Mouse (Mus musculus) spleen, adult 2 months (tissue): ENCODE results near the gene Mars. TPM values are rescaled to one million over a fixed set of nuclear protein-coding genes. Genes with fewer than 3 reads are reported as not detected.

Experiments used
- DNase-seq, 2 experiments: peaks; one replicate each; pipeline versions ENCODE4 v3.0.0 to v3.0.0-alpha.2; 2012 to 2021; ENCODE audit warnings: low spot score in 2 of 2, low read depth in 1 of 2
- H3K27ac ChIP-seq: fragments of 200-500 bp; 2 replicates; pipeline ENCODE4 v1.5.1; 2012; ENCODE audit warnings: low read length, inconsistent platforms; ENCODE audit not compliant: insufficient read depth
- H3K27me3 ChIP-seq: fragments of 200-500 bp; 2 replicates; pipeline ENCODE4 v1.6.1; 2012; ENCODE audit warnings: mild to moderate bottlenecking, moderate library complexity, low read length, inconsistent platforms; ENCODE audit not compliant: control insufficient read depth, insufficient read depth
- H3K36me3 ChIP-seq: fragments of 200-500 bp; 2 replicates; pipeline ENCODE4 v1.6.1; 2012; ENCODE audit warnings: mild to moderate bottlenecking, low read length, inconsistent platforms; ENCODE audit not compliant: control insufficient read depth, insufficient read depth
- H3K4me1 ChIP-seq: fragments of 200-500 bp; 2 replicates; pipeline ENCODE4 v1.6.1; 2011; ENCODE audit warnings: inconsistent platforms; ENCODE audit not compliant: control insufficient read depth, insufficient read depth, insufficient read length
- H3K4me3 ChIP-seq: fragments of 200-500 bp; 2 replicates; pipeline ENCODE4 v1.5.1; 2011; ENCODE audit warnings: mild to moderate bottlenecking, inconsistent platforms; ENCODE audit not compliant: insufficient read depth, insufficient read length; ENCODE audit errors: extremely low read depth
- POLR2A ChIP-seq: fragments of 200-500 bp; IDR thresholded peaks from 2 replicates; pipeline ENCODE4 v1.6.1; 2011; ENCODE audit warnings: low read depth, low read length, inconsistent platforms
- WGBS: fragments of 180-500 bp; shearing (Covaris S2); methylation state at CpG from one replicate; pipeline ENCODE4 v1.1.7; 2018; 5-methylcytosine and 5-hydroxymethylcytosine counted together
- polyA plus RNA-seq: library from polyadenylated mRNA; depleted of rRNA; stranded (reverse); fragments of >200 nt; gene quantifications from 2 replicates; pipeline ENCODE4 v1.2.3, GENCODE M21; 2012; rRNA removed

Mars gene
- polyA plus RNA-seq, 1 experiment, result 33.2 TPM

GRCm38 (mm10) chr10:127250810-127251209, 60.8 kb downstream of the Mars start:
- H3K4me1 ChIP-seq, result no peaks in the 10 kb centered on the region
- no peak overlapping the region for H3K27ac ChIP-seq
- WGBS, result 19% methylated on average over 5 of the region's 5 CpGs
- DNase-seq, result no peak
- no peak overlapping the region for H3K4me3 ChIP-seq
- no peaks in the 10 kb centered on the region for H3K27me3 ChIP-seq
- H3K36me3 ChIP-seq, result no peaks in the 10 kb centered on the region
- no peak for TF ChIP-seq POLR2A

Other genes starting within 250 kb of the Mars start
- 106 and 140 TPM in 2 replicates for gene Cdk4, start 248.3 kb downstream of the Mars start, polyA plus RNA-seq
- 29.9 and 32.4 TPM in 2 replicates for gene Tspan31, start 241.5 kb downstream of the Mars start, polyA plus RNA-seq
- gene Agap2, start 236.5 kb downstream of the Mars start, polyA plus RNA-seq, result 45.6 and 60.9 TPM in 2 replicates
- 48.7 and 57.4 TPM in 2 replicates for gene Os9, start 190.7 kb downstream of the Mars start, polyA plus RNA-seq
- 284 and 346 TPM in 2 replicates for gene B4galnt1, start 146.6 kb downstream of the Mars start, polyA plus RNA-seq
- gene Slc26a10, start 131.1 kb downstream of the Mars start, polyA plus RNA-seq, result 0.94 and 1.1 TPM in 2 replicates
- gene Arhgef25, start 121.7 kb downstream of the Mars start, polyA plus RNA-seq, result 8.5 and 9.2 TPM in 2 replicates
- gene Dtx3, start 116.1 kb downstream of the Mars start, polyA plus RNA-seq, result 67.9 and 83.7 TPM in 2 replicates
- 22.2 and 24.3 TPM in 2 replicates for gene Pip4k2c, start 100.2 kb downstream of the Mars start, polyA plus RNA-seq
- 0.41 and 0.72 TPM in 2 replicates for gene Kif5a, start 48.4 kb downstream of the Mars start, polyA plus RNA-seq
- 94.8 and 101 TPM in 2 replicates for gene Dctn2, start 45.4 kb downstream of the Mars start, polyA plus RNA-seq
- gene Mbd6, start 22.8 kb downstream of the Mars start, polyA plus RNA-seq, result 55.8 and 68.0 TPM in 2 replicates
- gene Arhgap9, start 10.2 kb upstream of the Mars start, polyA plus RNA-seq, result 72.7 and 87.2 TPM in 2 replicates
- gene Gli1, start 30.2 kb upstream of the Mars start, polyA plus RNA-seq, result 0.42 and 0.74 TPM in 2 replicates
- not detected in 2 replicates for gene Inhbe, start 42.6 kb upstream of the Mars start, polyA plus RNA-seq
- not detected in 2 replicates for gene Inhbc, start 58.6 kb upstream of the Mars start, polyA plus RNA-seq
- 67.2 and 67.6 TPM in 2 replicates for gene R3hdm2, start 68.5 kb upstream of the Mars start, polyA plus RNA-seq
- 2.0 and 2.2 TPM in 2 replicates for gene Stac3, start 189.9 kb upstream of the Mars start, polyA plus RNA-seq
- gene Ndufa4l2, start 203.2 kb upstream of the Mars start, polyA plus RNA-seq, result 6.9 and 12.2 TPM in 2 replicates
- 99.9 and 133 TPM in 2 replicates for gene Shmt2, start 210.7 kb upstream of the Mars start, polyA plus RNA-seq
- not detected in 2 replicates for gene Nxph4, start 222.8 kb upstream of the Mars start, polyA plus RNA-seq